8 mouse cellular contexts compared by ENCODE assay signal in genomic region chr7:139249406-139250210, GRCm38 (mm10). TPM values are rescaled to one million over a fixed set of nuclear protein-coding genes. Genes with fewer than 3 reads are reported as not detected.
DNase-seq lines count a peak whose midpoint lies in the region; ATAC-seq and TF ChIP-seq lines count a peak whose summit lies in the region.

No protein-coding gene starts in this region.

- H3K9ac ChIP-seq in liver, embryonic 13.5 days: peak overlapping the region; percentile 67; the same call in 1 of the 2 replicates

- peak; percentile 49 for DNase-seq in cerebellum, adult 9-11 months
- DNase-seq in cerebellum, postnatal 4 days (ENCODE audit: low spot score in 2 of 2): no peak
- DNase-seq in testis, postnatal 10 days (ENCODE audit: low spot score): no peak
- no peak for DNase-seq in liver, embryonic 13.5 days
- DNase-seq in adrenal gland, postnatal 14 days: no peak
- DNase-seq in c-Kit-positive CD71-positive TER-119-positive erythroid progenitor cells, embryonic 14.5 days (ENCODE audit: low spot score): no peak
- no peak for DNase-seq in adrenal gland, postnatal 25 days

- no peaks in the 10 kb centered on the region for H3K27me3 ChIP-seq in testis, adult 2 months (ENCODE audit: control insufficient read depth, insufficient read depth, low read length)
- H3K27me3 ChIP-seq in liver, embryonic 13.5 days: peaks cover 38% of the 10 kb centered on the region

- 24% methylated on average over 7 of the region's 7 CpGs for WGBS in liver, embryonic 13.5 days (ENCODE audit: insufficient replicate concordance)

- H3K4me1 ChIP-seq in testis, adult 2 months (ENCODE audit: control insufficient read depth, insufficient read depth, low read length): peaks cover 17% of the 10 kb centered on the region
- H3K4me1 ChIP-seq in liver, embryonic 13.5 days (replicated peaks): peaks cover 67% of the 10 kb centered on the region

- ATAC-seq in liver, embryonic 13.5 days (ENCODE audit: low read depth): peak; percentile 55

- H3K27ac ChIP-seq in testis, adult 2 months (ENCODE audit: control insufficient read depth, insufficient read depth, low read depth, low read length): peak overlapping the region; percentile 59
- H3K27ac ChIP-seq in liver, embryonic 13.5 days: no peak overlapping the region

- no peaks in the 10 kb centered on the region for H3K9me3 ChIP-seq in liver, embryonic 13.5 days (replicated peaks)

- peak overlapping the region; percentile 90 for H3K4me3 ChIP-seq in testis, adult 2 months (ENCODE audit: control insufficient read depth, low read depth, low read length)
- peak overlapping the region; percentile 64 for H3K4me3 ChIP-seq in liver, embryonic 13.5 days (replicated peaks)

- peak overlapping the region; percentile 76 for H3K4me2 ChIP-seq in liver, embryonic 13.5 days

- no peak for TF ChIP-seq CTCF in testis, adult 2 months (IDR thresholded peaks at IDR 0.05; ENCODE audit: control insufficient read depth, insufficient read depth, insufficient replicate concordance, low read depth, low read length)

- no peak for TF ChIP-seq POLR2A in testis, adult 2 months (IDR thresholded peaks at IDR 0.05; ENCODE audit: control insufficient read depth, low read depth, low read length)

- H3K36me3 ChIP-seq in testis, adult 2 months (ENCODE audit: control insufficient read depth, insufficient read depth, low read length): no peaks in the 10 kb centered on the region
- H3K36me3 ChIP-seq in liver, embryonic 13.5 days: no peaks in the 10 kb centered on the region

RNA-seq across cellular contexts. Expression of gene Pwwp2b, which starts 1.3 kb away (rescaled TPM):
- 304 and 317 TPM in 2 replicates for polyA plus RNA-seq in testis, adult 2 months (2012; rRNA removed)
- polyA plus RNA-seq in liver, embryonic 13.5 days (2015; fragmentation: Nextera tagmentation; extraction: Ambion mirVana): 1.7 and 1.9 TPM in 2 replicates
- total RNA-seq in adrenal gland, postnatal 14 days (2021): 10.9 and 11.2 TPM in 2 replicates
- total RNA-seq in adrenal gland, postnatal 25 days (2021): 20.9 and 25.4 TPM in 2 replicates

RNA-seq across cellular contexts. Expression of gene Stk32c, which starts 36.5 kb away (rescaled TPM):
- 5.1 and 5.6 TPM in 2 replicates for polyA plus RNA-seq in testis, adult 2 months (2012; rRNA removed)
- polyA plus RNA-seq in liver, embryonic 13.5 days (2015; fragmentation: Nextera tagmentation; extraction: Ambion mirVana): not detected in 2 replicates
- 2.7 and 3.9 TPM in 2 replicates for total RNA-seq in adrenal gland, postnatal 14 days (2021)
- 3.0 and 4.0 TPM in 2 replicates for total RNA-seq in adrenal gland, postnatal 25 days (2021)

RNA-seq across cellular contexts. Expression of gene Lrrc27, which starts 36.8 kb away (rescaled TPM):
- polyA plus RNA-seq in testis, adult 2 months (2012; rRNA removed): 863 and 972 TPM in 2 replicates
- 0.62 and 0.90 TPM in 2 replicates for polyA plus RNA-seq in liver, embryonic 13.5 days (2015; fragmentation: Nextera tagmentation; extraction: Ambion mirVana)
- 3.8 and 3.9 TPM in 2 replicates for total RNA-seq in adrenal gland, postnatal 14 days (2021)
- 5.8 and 6.3 TPM in 2 replicates for total RNA-seq in adrenal gland, postnatal 25 days (2021)
